Mouse (Mus musculus): ENCODE measurements around the gene H2-K1. TPM values are rescaled to one million over a fixed set of nuclear protein-coding genes. Genes with fewer than 3 reads are reported as not detected.

The H2-K1 gene
- polyA plus RNA-seq, 1 experiment from 2014 or later = 13.8 TPM

GRCm38 (mm10) chr17:34029150-34029889 lies 29.2 kb upstream of the H2-K1 start:
- no peak for ATAC-seq (replicated peaks; ENCODE audit: insufficient number of reproducible peaks, low FRiP score, low TSS enrichment)
- Histone ChIP-seq H3K27me3 (ENCODE audit: control insufficient read depth, insufficient read depth, low read length) (no peaks in the 10 kb centered on the region), H3K4me2 (peak overlapping the region; percentile 99), H3K9ac (ENCODE audit: low read depth, low read length) (no peak overlapping the region), H3K4me3 (ENCODE audit: low read depth, low read length) (peak overlapping the region; percentile 91), H3K27ac (ENCODE audit: low read depth, low read length) (no peak overlapping the region), H3K36me3 (ENCODE audit: control insufficient read depth, insufficient read depth, low read length) (peaks cover 15% of the 10 kb centered on the region), H3K9me3 (replicated peaks; ENCODE audit: control insufficient read depth, low read length) (no peaks in the 10 kb centered on the region), H3K4me1 (ENCODE audit: control insufficient read depth, insufficient read depth, low read length) (peaks cover 56% of the 10 kb centered on the region)
- WGBS (ENCODE audit: insufficient replicate concordance) = 88% methylated on average over 18 of the region's 18 CpGs

- Histone ChIP-seq H3K36me3 (ENCODE audit: control insufficient read depth, insufficient read depth, low read length) (peaks cover 15% of the 10 kb centered on the region), H3K4me2 (peak overlapping the region; percentile 97; the same call in 1 of the 2 replicates), H3K27ac (ENCODE audit: low read depth, low read length) (peak overlapping the region; percentile 22; the same call in 1 of the 2 replicates), H3K4me1 (ENCODE audit: control insufficient read depth, insufficient read depth, low read length) (peaks cover 57% of the 10 kb centered on the region), H3K4me3 (ENCODE audit: low read depth, low read length) (0 out of 2 replicates have a peak overlapping the region, but pooled peaks have one; percentile 4), H3K27me3 (ENCODE audit: control insufficient read depth, insufficient read depth, low read length) (no peaks in the 10 kb centered on the region), H3K9ac (ENCODE audit: low read depth, low read length) (no peak overlapping the region), H3K9me3 (replicated peaks; ENCODE audit: control insufficient read depth, low read length) (no peaks in the 10 kb centered on the region)
- 70% methylated on average over 17 of the region's 17 CpGs for WGBS (ENCODE audit: insufficient replicate concordance)
- ATAC-seq (replicated peaks; ENCODE audit: insufficient number of reproducible peaks, low FRiP score, low TSS enrichment) = no peak
Measured at GRCm38 (mm10) chr17:34028501-34029149, 28.5 kb upstream of the H2-K1 start.

- peak; percentile 81 for ATAC-seq (replicated peaks; ENCODE audit: insufficient number of reproducible peaks, low FRiP score, low TSS enrichment)
- peaks cover 51% of the 10 kb centered on the region for H3K4me1 ChIP-seq (ENCODE audit: control insufficient read depth, insufficient read depth, low read length)
Measured at GRCm38 (mm10) chr17:34027656-34028223, 27.6 kb upstream of the H2-K1 start, which contains the start of gene H2-Ke6. H2-Ke6 (minus strand) TSS chr17:34028060.

GRCm38 (mm10) chr17:34026917-34027655 lies 26.9 kb upstream of the H2-K1 start:
- H3K4me2 ChIP-seq = peak overlapping the region; percentile 97
- ATAC-seq (replicated peaks; ENCODE audit: insufficient number of reproducible peaks, low FRiP score, low TSS enrichment) = no peak
- no peaks in the 10 kb centered on the region for H3K9me3 ChIP-seq (replicated peaks; ENCODE audit: control insufficient read depth, low read length)
- H3K27ac ChIP-seq (ENCODE audit: low read depth, low read length) = peak overlapping the region; percentile 73
- no peaks in the 10 kb centered on the region for H3K27me3 ChIP-seq (ENCODE audit: control insufficient read depth, insufficient read depth, low read length)
- H3K4me1 ChIP-seq (ENCODE audit: control insufficient read depth, insufficient read depth, low read length) = peaks cover 47% of the 10 kb centered on the region
- peak overlapping the region; percentile 71 for H3K4me3 ChIP-seq (ENCODE audit: low read depth, low read length)
- 10% methylated on average over 36 of the region's 36 CpGs for WGBS (ENCODE audit: insufficient replicate concordance)
- peaks cover 19% of the 10 kb centered on the region for H3K36me3 ChIP-seq (ENCODE audit: control insufficient read depth, insufficient read depth, low read length)
- peak overlapping the region; percentile 78 for H3K9ac ChIP-seq (ENCODE audit: low read depth, low read length)

More at GRCm38 (mm10) chr17:34027656-34028223, 27.6 kb upstream of the H2-K1 start, which contains the start of gene H2-Ke6:
- Histone ChIP-seq H3K9me3 (replicated peaks; ENCODE audit: control insufficient read depth, low read length) (no peaks in the 10 kb centered on the region), H3K4me2 (peak within 1 kb of the TSS; percentile 97), H3K4me3 (ENCODE audit: low read depth, low read length) (peak within 1 kb of the TSS; percentile 71), H3K27ac (ENCODE audit: low read depth, low read length) (peak within 1 kb of the TSS; percentile 73), H3K36me3 (ENCODE audit: control insufficient read depth, insufficient read depth, low read length) (peaks cover 17% of the 10 kb centered on the region), H3K27me3 (ENCODE audit: control insufficient read depth, insufficient read depth, low read length) (no peaks in the 10 kb centered on the region), H3K9ac (ENCODE audit: low read depth, low read length) (peak within 1 kb of the TSS; percentile 78)
- WGBS (ENCODE audit: insufficient replicate concordance) = under 1% methylated on average over 48 of the region's 49 CpGs

GRCm38 (mm10) chr17:34026221-34026620 lies 26.1 kb upstream of the H2-K1 start:
- H3K27me3 ChIP-seq (ENCODE audit: control insufficient read depth, insufficient read depth, low read length) = no peaks in the 10 kb centered on the region
- no peak overlapping the region for H3K27ac ChIP-seq (ENCODE audit: low read depth, low read length)
- H3K4me1 ChIP-seq (ENCODE audit: control insufficient read depth, insufficient read depth, low read length) = peaks cover 47% of the 10 kb centered on the region
- no peak for ATAC-seq (replicated peaks; ENCODE audit: insufficient number of reproducible peaks, low FRiP score, low TSS enrichment)
- H3K4me2 ChIP-seq = peak overlapping the region; percentile 97
- H3K36me3 ChIP-seq (ENCODE audit: control insufficient read depth, insufficient read depth, low read length) = peaks cover 23% of the 10 kb centered on the region
- H3K4me3 ChIP-seq (ENCODE audit: low read depth, low read length) = 0 out of 2 replicates have a peak overlapping the region, but pooled peaks have one; percentile 87
- H3K9me3 ChIP-seq (replicated peaks; ENCODE audit: control insufficient read depth, low read length) = no peaks in the 10 kb centered on the region
- 35% methylated on average over 2 of the region's 2 CpGs for whole genome bisulfite sequencing (ENCODE audit: insufficient replicate concordance)
- H3K9ac ChIP-seq (ENCODE audit: low read depth, low read length) = 0 out of 2 replicates have a peak overlapping the region, but pooled peaks have one; percentile 22

- Histone ChIP-seq H3K36me3 (ENCODE audit: control insufficient read depth, insufficient read depth, low read length) (peaks cover 27% of the 10 kb centered on the region), H3K27ac (ENCODE audit: low read depth, low read length) (no peak overlapping the region), H3K9me3 (replicated peaks; ENCODE audit: control insufficient read depth, low read length) (no peaks in the 10 kb centered on the region), H3K9ac (ENCODE audit: low read depth, low read length) (peak overlapping the region; percentile 96; the same call in 1 of the 2 replicates), H3K4me1 (ENCODE audit: control insufficient read depth, insufficient read depth, low read length) (peaks cover 46% of the 10 kb centered on the region), H3K4me2 (peak overlapping the region; percentile 94), H3K27me3 (ENCODE audit: control insufficient read depth, insufficient read depth, low read length) (no peaks in the 10 kb centered on the region), H3K4me3 (ENCODE audit: low read depth, low read length) (peak overlapping the region; percentile 87)
- WGBS (ENCODE audit: insufficient replicate concordance) = 14% methylated on average over 7 of the region's 7 CpGs
- ATAC-seq (replicated peaks; ENCODE audit: insufficient number of reproducible peaks, low FRiP score, low TSS enrichment) = no peak
Measured at GRCm38 (mm10) chr17:34025756-34026151, 25.6 kb upstream of the H2-K1 start.

GRCm38 (mm10) chr17:34024861-34025755 lies 25.0 kb upstream of the H2-K1 start:
- H3K27me3 ChIP-seq (ENCODE audit: control insufficient read depth, insufficient read depth, low read length) = no peaks in the 10 kb centered on the region
- WGBS (ENCODE audit: insufficient replicate concordance) = 1% methylated on average over 57 of the region's 57 CpGs
- H3K4me1 ChIP-seq (ENCODE audit: control insufficient read depth, insufficient read depth, low read length) = peaks cover 40% of the 10 kb centered on the region
- H3K4me3 ChIP-seq (ENCODE audit: low read depth, low read length) = peak overlapping the region; percentile 87
- H3K4me2 ChIP-seq = peak overlapping the region; percentile 94
- ATAC-seq (replicated peaks; ENCODE audit: insufficient number of reproducible peaks, low FRiP score, low TSS enrichment) = no peak
- H3K36me3 ChIP-seq (ENCODE audit: control insufficient read depth, insufficient read depth, low read length) = peaks cover 30% of the 10 kb centered on the region
- peak overlapping the region; percentile 88 for H3K27ac ChIP-seq (ENCODE audit: low read depth, low read length)
- H3K9me3 ChIP-seq (replicated peaks; ENCODE audit: control insufficient read depth, low read length) = no peaks in the 10 kb centered on the region
- H3K9ac ChIP-seq (ENCODE audit: low read depth, low read length) = peak overlapping the region; percentile 96

Measured in heart, embryonic 11.5 days (tissue).